Mouse (Mus musculus) neural tube, embryonic 12.5 days (tissue): Measurements from ENCODE around the gene Vwa3b. TPM values are rescaled to one million over a fixed set of nuclear protein-coding genes. Genes with fewer than 3 reads are reported as not detected.

Source experiments
- ATAC-seq: fragments of 200-750 bp; cut with Nextera tagmentation; 2 replicates; pipeline ENCODE4 v1.8.0; 2017; ENCODE audit warnings: low read depth, mild to moderate bottlenecking, moderate TSS enrichment, moderate library complexity; ENCODE audit not compliant: low FRiP score
- H3K27ac ChIP-seq: fragments of 300-500 bp; sonication (generic); 2 replicates; pipeline ENCODE4 v1.5.1; 2016
- H3K27me3 ChIP-seq: fragments of 300-500 bp; sonication (generic); replicated peaks from 2 replicates; pipeline ENCODE4 v1.6.1; 2016; ENCODE audit warnings: mild to moderate bottlenecking
- H3K36me3 ChIP-seq: fragments of 300-500 bp; sonication (generic); 2 replicates; pipeline ENCODE4 v1.6.1; 2016; ENCODE audit warnings: mild to moderate bottlenecking
- H3K4me1 ChIP-seq: fragments of 300-500 bp; sonication (generic); 2 replicates; pipeline ENCODE4 v1.6.1; 2016
- H3K4me2 ChIP-seq: fragments of 300-500 bp; sonication (generic); replicated peaks from 2 replicates; pipeline ENCODE4 v1.6.1; 2016; ENCODE audit warnings: mild to moderate bottlenecking
- H3K4me3 ChIP-seq: fragments of 300-500 bp; sonication (generic); 2 replicates; pipeline ENCODE4 v1.5.1; 2016
- H3K9ac ChIP-seq: fragments of 300-500 bp; sonication (generic); 2 replicates; pipeline ENCODE4 v1.6.1; 2016; ENCODE audit warnings: mild to moderate bottlenecking
- H3K9me3 ChIP-seq: fragments of 300-500 bp; sonication (generic); 2 replicates; pipeline ENCODE4 v1.6.1; 2016; ENCODE audit warnings: mild to moderate bottlenecking
- WGBS: fragments of 180-500 bp; shearing (Covaris S2); methylation state at CpG from one replicate; pipeline ENCODE4 v1.1.7; 2016; 5-methylcytosine and 5-hydroxymethylcytosine counted together
- polyA plus RNA-seq: library from polyadenylated mRNA; unstranded; fragments of >200 nt; fragmentation: Nextera tagmentation; extraction: Ambion mirVana; gene quantifications from 2 replicates; pipeline ENCODE4 v1.2.1, GENCODE M21; 2016

Vwa3b gene
- polyA plus RNA-seq, 1 experiment from 2014 or later, result 0.27 TPM

GRCm38 (mm10) chr1:37019017-37019416 is 7.4 kb upstream of the Vwa3b start:
- no peak for ATAC-seq
- Histone ChIP-seq H3K36me3 (no peaks in the 10 kb centered on the region), H3K9ac (no peak overlapping the region), H3K27ac (no peak overlapping the region), H3K4me2 (no peak overlapping the region), H3K27me3 (no peaks in the 10 kb centered on the region), H3K9me3 (no peaks in the 10 kb centered on the region), H3K4me3 (no peak overlapping the region), H3K4me1 (no peaks in the 10 kb centered on the region)
- whole genome bisulfite sequencing, result 90% methylated on average over 6 of the region's 6 CpGs

- no peak overlapping the region for H3K27ac ChIP-seq
- 73% methylated on average over 2 of the region's 2 CpGs for WGBS
These were observed 3.7 kb upstream of the Vwa3b start for GRCm38 (mm10) chr1:37022704-37023103.

GRCm38 (mm10) chr1:37024736-37025135 is 1.7 kb upstream of the Vwa3b start:
- no peak overlapping the region for H3K4me2 ChIP-seq
- no peak overlapping the region for H3K4me3 ChIP-seq
- ATAC-seq, result no peak
- no peaks in the 10 kb centered on the region for H3K9me3 ChIP-seq
- H3K27me3 ChIP-seq, result no peaks in the 10 kb centered on the region
- H3K4me1 ChIP-seq, result 0 out of 2 replicates have a peak, but pooled peaks cover 4% of the 10 kb centered on the region
- H3K36me3 ChIP-seq, result no peaks in the 10 kb centered on the region
- H3K9ac ChIP-seq, result no peak overlapping the region
- WGBS, result 95% methylated on average over 7 of the region's 7 CpGs
- no peak overlapping the region for H3K27ac ChIP-seq

More at GRCm38 (mm10) chr1:37022704-37023103, 3.7 kb upstream of the Vwa3b start:
- no peak overlapping the region for H3K4me3 ChIP-seq
- H3K36me3 ChIP-seq, result no peaks in the 10 kb centered on the region
- no peaks in the 10 kb centered on the region for H3K9me3 ChIP-seq
- ATAC-seq, result no peak
- H3K27me3 ChIP-seq, result no peaks in the 10 kb centered on the region
- H3K4me2 ChIP-seq, result no peak overlapping the region
- no peaks in the 10 kb centered on the region for H3K4me1 ChIP-seq
- H3K9ac ChIP-seq, result no peak overlapping the region

GRCm38 (mm10) chr1:37025376-37025775 is 1.0 kb upstream of the Vwa3b start:
- Histone ChIP-seq H3K36me3 (no peaks in the 10 kb centered on the region), H3K9me3 (no peaks in the 10 kb centered on the region), H3K27ac (no peak overlapping the region), H3K4me1 (0 out of 2 replicates have a peak, but pooled peaks cover 4% of the 10 kb centered on the region), H3K4me2 (no peak overlapping the region), H3K9ac (no peak overlapping the region), H3K4me3 (no peak overlapping the region), H3K27me3 (no peaks in the 10 kb centered on the region)
- WGBS, result 91% methylated on average over 1 of the region's 1 CpGs
- no peak for ATAC-seq

- H3K27ac ChIP-seq, result no peak overlapping the region
- no peak for ATAC-seq
- no peak overlapping the region for H3K9ac ChIP-seq
- H3K4me1 ChIP-seq, result 0 out of 2 replicates have a peak, but pooled peaks cover 4% of the 10 kb centered on the region
- no peaks in the 10 kb centered on the region for H3K9me3 ChIP-seq
- no peaks in the 10 kb centered on the region for H3K36me3 ChIP-seq
- H3K4me3 ChIP-seq, result no peak overlapping the region
- H3K4me2 ChIP-seq, result no peak overlapping the region
- no peaks in the 10 kb centered on the region for H3K27me3 ChIP-seq
- WGBS, result 78% methylated on average over 6 of the region's 6 CpGs
These were observed 470 bp downstream of the Vwa3b start for GRCm38 (mm10) chr1:37026866-37027265.

GRCm38 (mm10) chr1:37028439-37029153 is 2.2 kb downstream of the Vwa3b start:
- 7% methylated on average over 18 of the region's 18 CpGs for WGBS
- H3K36me3 ChIP-seq, result no peaks in the 10 kb centered on the region
- peak overlapping the region; percentile 44 for H3K4me3 ChIP-seq
- no peaks in the 10 kb centered on the region for H3K9me3 ChIP-seq
- ATAC-seq, result no peak
- H3K4me2 ChIP-seq, result peak overlapping the region; percentile 77
- 0 out of 2 replicates have a peak overlapping the region, but pooled peaks have one; percentile 30 for H3K9ac ChIP-seq
- 0 out of 2 replicates have a peak, but pooled peaks cover 4% of the 10 kb centered on the region for H3K4me1 ChIP-seq
- H3K27ac ChIP-seq, result no peak overlapping the region
- H3K27me3 ChIP-seq, result no peaks in the 10 kb centered on the region

- Histone ChIP-seq H3K4me1 (0 out of 2 replicates have a peak, but pooled peaks cover 4% of the 10 kb centered on the region), H3K4me3 (peak overlapping the region; percentile 44), H3K27ac (no peak overlapping the region), H3K36me3 (no peaks in the 10 kb centered on the region), H3K9ac (peak overlapping the region; percentile 30; the same call in 1 of the 2 replicates), H3K4me2 (peak overlapping the region; percentile 77), H3K27me3 (no peaks in the 10 kb centered on the region), H3K9me3 (no peaks in the 10 kb centered on the region)
- ATAC-seq, result peak; percentile 98
- WGBS, result 3% methylated on average over 26 of the region's 26 CpGs
These were observed 2.9 kb downstream of the Vwa3b start for GRCm38 (mm10) chr1:37029154-37029907.

GRCm38 (mm10) chr1:37029942-37030341 is 3.5 kb downstream of the Vwa3b start:
- 64% methylated on average over 5 of the region's 5 CpGs for WGBS

GRCm38 (mm10) chr1:37030693-37031092 is 4.3 kb downstream of the Vwa3b start:
- H3K9me3 ChIP-seq, result no peaks in the 10 kb centered on the region
- 0 out of 2 replicates have a peak, but pooled peaks cover 4% of the 10 kb centered on the region for H3K4me1 ChIP-seq
- H3K9ac ChIP-seq, result no peak overlapping the region
- H3K36me3 ChIP-seq, result no peaks in the 10 kb centered on the region
- no peak overlapping the region for H3K4me3 ChIP-seq
- no peak for ATAC-seq
- H3K27me3 ChIP-seq, result no peaks in the 10 kb centered on the region
- WGBS, result 89% methylated on average over 2 of the region's 2 CpGs
- H3K27ac ChIP-seq, result no peak overlapping the region
- H3K4me2 ChIP-seq, result no peak overlapping the region

More at GRCm38 (mm10) chr1:37029942-37030341, 3.5 kb downstream of the Vwa3b start:
- no peaks in the 10 kb centered on the region for H3K27me3 ChIP-seq
- no peaks in the 10 kb centered on the region for H3K9me3 ChIP-seq
- no peaks in the 10 kb centered on the region for H3K36me3 ChIP-seq
- H3K9ac ChIP-seq, result no peak overlapping the region
- 0 out of 2 replicates have a peak, but pooled peaks cover 4% of the 10 kb centered on the region for H3K4me1 ChIP-seq
- no peak overlapping the region for H3K27ac ChIP-seq
- peak overlapping the region; percentile 77 for H3K4me2 ChIP-seq
- no peak for ATAC-seq
- no peak overlapping the region for H3K4me3 ChIP-seq

- no peak overlapping the region for H3K9ac ChIP-seq
- H3K27me3 ChIP-seq, result no peaks in the 10 kb centered on the region
- WGBS, result 92% methylated on average over 8 of the region's 8 CpGs
- H3K4me1 ChIP-seq, result no peaks in the 10 kb centered on the region
- H3K4me2 ChIP-seq, result no peak overlapping the region
- H3K36me3 ChIP-seq, result no peaks in the 10 kb centered on the region
- H3K9me3 ChIP-seq, result no peaks in the 10 kb centered on the region
- no peak for ATAC-seq
- H3K4me3 ChIP-seq, result no peak overlapping the region
- no peak overlapping the region for H3K27ac ChIP-seq
These were observed 9.5 kb downstream of the Vwa3b start for GRCm38 (mm10) chr1:37035879-37036278.

GRCm38 (mm10) chr1:37041126-37041525 is 14.7 kb downstream of the Vwa3b start:
- Histone ChIP-seq H3K27ac (no peak overlapping the region), H3K36me3 (no peaks in the 10 kb centered on the region), H3K27me3 (no peaks in the 10 kb centered on the region), H3K4me2 (no peak overlapping the region), H3K4me3 (no peak overlapping the region), H3K9ac (no peak overlapping the region), H3K9me3 (no peaks in the 10 kb centered on the region), H3K4me1 (no peaks in the 10 kb centered on the region)
- WGBS, result 88% methylated on average over 7 of the region's 7 CpGs
- ATAC-seq, result no peak

GRCm38 (mm10) chr1:37041856-37042255 is 15.5 kb downstream of the Vwa3b start:
- Histone ChIP-seq H3K4me3 (no peak overlapping the region), H3K4me1 (no peaks in the 10 kb centered on the region), H3K4me2 (no peak overlapping the region), H3K9me3 (no peaks in the 10 kb centered on the region), H3K36me3 (no peaks in the 10 kb centered on the region), H3K9ac (no peak overlapping the region), H3K27me3 (no peaks in the 10 kb centered on the region), H3K27ac (no peak overlapping the region)
- WGBS, result 85% methylated on average over 5 of the region's 5 CpGs
- ATAC-seq, result no peak
